Mouse (Mus musculus) lung, embryonic 14.5 days (tissue): ENCODE results near the gene 0610010K14Rik. TPM values are rescaled to one million over a fixed set of nuclear protein-coding genes. Genes with fewer than 3 reads are reported as not detected.
A peak's percentile ranks its signal among the peaks of the same experiment; 100 is the strongest.

Experiments used
- ATAC-seq: fragments of 200-750 bp; cut with Nextera tagmentation; 2 replicates; pipeline ENCODE4 v1.8.0; 2017; ENCODE audit warnings: mild to moderate bottlenecking, moderate TSS enrichment, moderate library complexity; ENCODE audit not compliant: insufficient read depth
- DNase-seq: peaks from one replicate; pipeline ENCODE4 v3.0.0-alpha.2; 2015
- H3K27ac ChIP-seq: fragments of 300-500 bp; sonication (generic); 2 replicates; pipeline ENCODE4 v1.5.1; 2014; ENCODE audit warnings: low read depth, mild to moderate bottlenecking, moderate library complexity
- H3K27me3 ChIP-seq: fragments of 300-500 bp; sonication (generic); 2 replicates; pipeline ENCODE4 v1.6.1; 2014; ENCODE audit warnings: low read length, control low read depth; ENCODE audit not compliant: insufficient read depth
- H3K36me3 ChIP-seq: fragments of 300-500 bp; sonication (generic); 2 replicates; pipeline ENCODE4 v1.6.1; 2014; ENCODE audit warnings: control low read depth; ENCODE audit not compliant: insufficient read depth
- H3K4me1 ChIP-seq: fragments of 300-500 bp; sonication (generic); 2 replicates; pipeline ENCODE4 v1.6.1; 2014; ENCODE audit warnings: antibody characterized with exemption, control low read depth; ENCODE audit not compliant: insufficient read depth
- H3K4me2 ChIP-seq: fragments of 300-500 bp; sonication (generic); 2 replicates; pipeline ENCODE4 v1.6.1; 2014; ENCODE audit warnings: mild to moderate bottlenecking
- H3K4me3 ChIP-seq: fragments of 300-500 bp; sonication (generic); 2 replicates; pipeline ENCODE4 v1.5.1; 2014; ENCODE audit warnings: low read depth, low read length
- H3K9ac ChIP-seq: fragments of 300-500 bp; sonication (generic); 2 replicates; pipeline ENCODE4 v1.6.1; 2014
- H3K9me3 ChIP-seq: fragments of 300-500 bp; sonication (generic); 2 replicates; pipeline ENCODE4 v1.6.1; 2016; ENCODE audit warnings: low read depth, low read length, control low read depth
- CTCF ChIP-seq: IDR thresholded peaks from 2 replicates; pipeline ENCODE4 v1.5.1; 2016; ENCODE audit warnings: antibody characterized with exemption, low read depth
- WGBS: fragments of 180-500 bp; shearing (Covaris S2); extraction: QIAGEN DNeasy Blood & Tissue Kit; methylation state at CpG from one replicate; pipeline ENCODE4 v1.1.7; 2014; 5-methylcytosine and 5-hydroxymethylcytosine counted together
- polyA plus RNA-seq: library from polyadenylated mRNA; unstranded; fragments of >200 nt; fragmentation: Nextera tagmentation; extraction: Ambion mirVana; gene quantifications from 2 replicates; pipeline ENCODE4 v1.2.1, GENCODE M21; 2014

Gene 0610010K14Rik
- polyA plus RNA-seq, 1 experiment from 2014 or later = 180 TPM

DNA sequence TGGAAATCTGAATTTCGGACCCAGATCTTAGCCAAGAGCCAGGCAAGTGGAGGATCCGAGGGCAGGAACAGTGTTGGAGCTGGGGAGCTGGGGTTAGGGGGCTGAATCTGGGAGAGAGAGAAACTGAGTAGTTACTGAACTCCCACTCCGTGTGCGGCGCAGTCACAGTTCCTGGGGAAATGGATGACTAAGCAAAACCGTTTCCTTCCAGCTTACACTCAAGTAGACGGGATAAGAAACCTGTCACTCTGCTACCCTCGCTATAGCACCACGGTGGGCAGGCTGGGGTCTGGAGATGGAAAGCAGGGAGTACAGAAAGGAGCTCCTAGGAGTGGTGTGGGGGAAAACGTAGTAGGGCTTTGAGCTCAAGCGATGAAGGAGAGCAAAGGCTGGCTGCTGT, 12.4 kb upstream of the 0610010K14Rik start:
- H3K36me3 ChIP-seq = no peaks in the 10 kb centered on the region
- ATAC-seq = no peak
- no peak for TF ChIP-seq CTCF
- no peaks in the 10 kb centered on the region for H3K9me3 ChIP-seq
- H3K27ac ChIP-seq = no peak overlapping the region
- 59% methylated on average over 11 of the region's 11 CpGs for WGBS
- H3K4me2 ChIP-seq = no peak overlapping the region
- H3K27me3 ChIP-seq = peaks cover 33% of the 10 kb centered on the region
- no peak overlapping the region for H3K9ac ChIP-seq
- no peak for DNase-seq
- H3K4me3 ChIP-seq = no peak overlapping the region
- no peaks in the 10 kb centered on the region for H3K4me1 ChIP-seq

DNA sequence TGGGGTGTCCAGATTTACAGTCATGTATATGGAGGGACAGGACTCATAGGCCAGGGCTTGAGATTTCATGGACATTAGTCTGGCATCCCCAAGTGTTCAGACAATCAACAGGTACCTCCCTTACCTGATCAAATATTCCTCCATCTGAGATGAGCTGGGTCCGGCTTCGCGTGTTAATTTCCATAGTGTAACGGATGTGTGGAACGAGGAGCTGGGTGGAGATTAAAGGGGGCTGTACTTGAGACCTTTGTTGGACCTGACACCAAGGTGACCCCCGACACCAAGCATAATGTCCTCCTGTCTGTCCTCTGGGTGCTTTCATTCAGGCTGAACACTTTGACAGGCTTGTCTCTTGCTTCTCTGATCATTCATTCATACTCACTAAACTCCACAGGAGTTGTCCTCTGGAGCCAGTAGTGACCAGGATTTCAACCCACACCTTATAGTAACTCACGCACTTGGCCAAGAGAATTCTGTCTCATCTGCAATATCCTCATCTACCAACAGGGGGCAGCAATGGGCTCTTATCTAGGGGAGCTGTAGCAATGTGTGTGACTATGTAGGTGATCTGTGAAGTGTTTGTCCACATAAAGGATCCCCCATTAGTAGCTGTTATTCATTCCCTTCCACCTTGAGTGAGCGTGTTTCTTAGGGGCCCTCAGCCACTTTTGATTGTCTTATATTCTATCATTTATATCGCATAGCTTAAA, 9.6 kb upstream of the 0610010K14Rik start:
- 53% methylated on average over 9 of the region's 9 CpGs for WGBS
- Histone ChIP-seq H3K4me3 (no peak overlapping the region), H3K27me3 (peaks cover 4% of the 10 kb centered on the region), H3K4me1 (no peaks in the 10 kb centered on the region), H3K36me3 (no peaks in the 10 kb centered on the region), H3K4me2 (no peak overlapping the region), H3K27ac (no peak overlapping the region), H3K9me3 (no peaks in the 10 kb centered on the region), H3K9ac (no peak overlapping the region)
- TF ChIP-seq CTCF = peak; percentile 83
- ATAC-seq (no peak), DNase-seq (peak; percentile 86)

DNA sequence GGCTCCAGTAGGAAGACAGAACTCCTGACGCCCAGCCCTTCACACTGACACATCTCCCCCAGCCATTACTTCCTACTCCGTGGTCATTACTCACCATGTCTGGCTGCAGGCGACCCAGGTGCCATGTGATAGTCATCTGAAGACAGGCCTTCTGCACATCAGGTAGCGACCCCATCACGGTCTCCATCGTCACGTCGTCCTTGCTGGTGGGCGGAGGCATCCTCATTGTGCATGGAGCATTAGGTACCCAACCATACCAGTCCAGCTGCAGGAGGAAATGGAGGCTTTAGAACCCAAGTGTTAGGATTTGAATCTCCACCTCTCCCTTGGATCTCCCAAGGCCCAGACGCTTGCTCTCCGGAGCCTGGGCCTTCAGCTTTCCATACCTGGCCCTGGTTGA, 4.9 kb upstream of the 0610010K14Rik start:
- no peak for TF ChIP-seq CTCF
- H3K9ac ChIP-seq = no peak overlapping the region
- no peak for ATAC-seq

DNA sequence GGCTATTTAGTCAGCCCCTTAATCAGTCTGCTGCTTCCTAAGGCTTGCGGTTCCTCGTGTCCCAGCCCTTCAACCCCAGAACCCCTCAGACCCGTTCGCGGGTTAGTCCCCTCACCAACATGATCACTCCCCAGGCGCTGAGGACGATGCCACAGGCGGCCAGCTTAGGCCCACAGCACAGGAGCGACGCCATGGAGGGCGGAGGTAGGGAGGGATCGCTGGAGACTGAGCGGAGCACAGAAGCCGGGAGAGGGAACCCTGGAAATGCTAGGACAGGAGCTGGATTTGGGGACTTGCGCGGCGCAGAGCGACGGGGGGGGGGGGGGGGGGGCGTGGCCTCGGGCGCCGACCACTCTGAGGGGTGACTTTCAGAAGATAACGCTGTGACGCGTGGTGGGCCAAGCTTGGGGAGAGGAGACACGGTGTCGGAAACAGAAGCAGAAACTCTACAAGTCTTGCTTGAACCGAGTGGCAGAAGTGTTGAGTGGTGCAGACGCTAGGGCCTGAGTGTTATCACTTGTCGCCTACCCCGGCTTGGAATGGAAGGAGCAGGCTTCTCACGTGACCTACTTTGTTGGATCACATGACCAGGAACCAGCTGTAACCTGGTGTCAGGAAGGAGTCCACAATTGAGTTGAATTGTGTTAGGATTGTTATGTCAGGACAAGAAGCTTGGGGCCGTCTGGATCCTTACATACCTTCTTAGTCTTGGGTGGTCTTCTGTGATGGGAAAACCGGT, 2.0 kb upstream of the 0610010K14Rik start, which contains the start of the genes Gm21988 and Rnasek:
Gm21988 (minus strand) TSS at position 290 of the 739 bp plus-strand sequence.
Rnasek (minus strand) TSS at position 302 of the 739 bp plus-strand sequence.
- no peaks in the 10 kb centered on the region for H3K9me3 ChIP-seq
- H3K36me3 ChIP-seq = peaks cover 13% of the 10 kb centered on the region
- DNase-seq = peak; percentile 93
- H3K4me2 ChIP-seq = peak within 1 kb of the TSS; percentile 95
- 0% methylated on average over 28 of the region's 35 CpGs for WGBS
- H3K4me1 ChIP-seq = peaks cover 9% of the 10 kb centered on the region; the same call in 1 of the 2 replicates
- peak within 1 kb of the TSS; percentile 95 for H3K27ac ChIP-seq
- TF ChIP-seq CTCF = no peak
- no peaks in the 10 kb centered on the region for H3K27me3 ChIP-seq
- peak; percentile 36 for ATAC-seq
- H3K4me3 ChIP-seq = peak within 1 kb of the TSS; percentile 89
- peak within 1 kb of the TSS; percentile 78 for H3K9ac ChIP-seq

More for the DNA sequence above, 4.9 kb upstream of the 0610010K14Rik start:
- H3K4me1 ChIP-seq = peaks cover 6% of the 10 kb centered on the region; the same call in 1 of the 2 replicates
- H3K9me3 ChIP-seq = no peaks in the 10 kb centered on the region
- H3K27ac ChIP-seq = no peak overlapping the region
- no peak overlapping the region for H3K4me2 ChIP-seq
- WGBS = 69% methylated on average over 11 of the region's 11 CpGs
- H3K36me3 ChIP-seq = no peaks in the 10 kb centered on the region
- DNase-seq = no peak
- no peaks in the 10 kb centered on the region for H3K27me3 ChIP-seq
- no peak overlapping the region for H3K4me3 ChIP-seq

DNA sequence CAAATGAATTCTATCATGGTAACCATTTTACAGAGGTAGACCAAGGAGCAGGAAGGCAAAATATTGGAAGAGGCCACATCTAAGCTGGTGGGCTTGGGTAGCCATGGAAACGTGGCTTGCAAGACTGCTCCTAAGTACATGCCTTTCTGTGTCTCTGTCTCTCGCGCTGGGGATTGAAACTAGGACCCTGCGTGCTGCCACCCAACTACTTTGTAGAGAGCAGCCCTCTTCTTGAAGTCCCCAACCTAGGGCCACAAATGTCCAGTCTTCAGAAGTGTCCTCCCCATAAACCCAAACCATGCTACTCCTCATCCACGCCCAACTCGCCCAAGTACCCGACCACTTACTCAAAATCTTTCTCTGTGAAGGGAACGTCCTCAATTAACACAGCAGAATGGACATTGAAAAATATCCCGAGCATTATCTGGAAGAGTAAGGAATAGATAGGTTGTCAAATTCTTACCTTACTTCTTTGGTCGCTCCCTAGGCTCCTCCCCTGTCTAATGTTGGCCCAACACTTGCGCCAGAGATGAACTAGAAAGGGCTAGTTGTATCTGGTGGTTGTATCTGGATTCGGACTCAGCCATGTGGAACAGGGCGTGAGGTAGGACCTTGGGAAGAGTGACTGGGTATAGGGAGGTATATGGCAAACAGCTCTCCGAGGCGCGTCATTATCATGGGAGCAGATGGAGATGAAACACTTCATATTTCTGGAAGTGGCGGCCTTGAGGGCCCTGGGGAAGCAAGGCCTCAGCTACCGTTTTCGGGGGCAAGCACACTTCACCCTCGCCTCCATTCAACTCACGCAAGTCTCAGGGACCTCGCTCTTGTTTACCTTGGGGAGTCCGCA, 1.1 kb upstream of the 0610010K14Rik start:
- Histone ChIP-seq H3K9me3 (no peaks in the 10 kb centered on the region), H3K36me3 (peaks cover 15% of the 10 kb centered on the region), H3K4me3 (peak overlapping the region; percentile 89), H3K4me2 (peak overlapping the region; percentile 95), H3K27ac (peak overlapping the region; percentile 95), H3K27me3 (no peaks in the 10 kb centered on the region), H3K9ac (peak overlapping the region; percentile 78), H3K4me1 (peaks cover 9% of the 10 kb centered on the region; the same call in 1 of the 2 replicates)
- WGBS = 8% methylated on average over 23 of the region's 23 CpGs
- DNase-seq (no peak), ATAC-seq (no peak)
- no peak for TF ChIP-seq CTCF

DNA sequence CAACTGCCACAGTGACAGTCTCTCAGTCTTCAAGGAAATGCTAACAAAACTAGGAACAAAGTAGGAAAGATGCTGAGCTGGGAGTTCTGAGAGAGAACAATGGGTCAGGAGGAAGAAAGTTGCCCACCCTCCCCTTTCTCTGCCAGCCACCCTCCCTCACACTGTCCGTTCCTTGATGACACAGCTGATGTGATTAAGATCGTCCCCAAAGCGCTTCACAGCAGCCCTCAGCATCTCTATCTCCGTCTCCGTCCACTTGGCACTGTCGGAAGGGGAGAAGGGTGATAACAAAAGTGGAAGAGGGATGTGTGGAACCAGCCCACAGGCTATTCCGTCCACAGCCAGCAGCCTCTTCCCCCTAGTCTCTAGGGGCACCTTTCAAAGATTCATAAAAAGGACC, 997 bp downstream of the 0610010K14Rik start:
- Histone ChIP-seq H3K4me1 (peaks cover 9% of the 10 kb centered on the region), H3K36me3 (peaks cover 15% of the 10 kb centered on the region), H3K9ac (peak overlapping the region; percentile 78), H3K27me3 (no peaks in the 10 kb centered on the region), H3K4me2 (peak overlapping the region; percentile 95), H3K4me3 (peak overlapping the region; percentile 89), H3K27ac (peak overlapping the region; percentile 95), H3K9me3 (no peaks in the 10 kb centered on the region)
- no peak for TF ChIP-seq CTCF
- ATAC-seq (no peak), DNase-seq (no peak)
- 13% methylated on average over 7 of the region's 7 CpGs for WGBS
